Mouse (Mus musculus) forelimb bud, embryonic 11.5 days (tissue): ENCODE results near the gene Ccr9.
"Not testable (repeated sequence)": the region's sequence is repeated elsewhere in the genome, so short reads cannot be mapped to it uniquely, and the experiment has no call there.

Experiments
- DNase-seq: peaks from one replicate; pipeline ENCODE4 v3.0.0-alpha.2; 2012; ENCODE audit warnings: low read depth, low spot score

The Ccr9 gene

GRCm38 (mm10) chr9:123716301-123716700 is 38.1 kb downstream of the Ccr9 start:
- peak; percentile 8 for DNase-seq

GRCm38 (mm10) chr9:123717186-123718008 is 39.2 kb downstream of the Ccr9 start, which contains the start of gene Lztfl1:
Lztfl1 (minus strand) TSS chr9:123717697.
- peak; percentile 99 for DNase-seq

GRCm38 (mm10) chr9:123722737-123723493 is 44.7 kb downstream of the Ccr9 start:
- no peak for DNase-seq

GRCm38 (mm10) chr9:123731271-123731670 is 53.0 kb downstream of the Ccr9 start:
- DNase-seq, result no peak

- DNase-seq, result no peak
These were observed 55.9 kb downstream of the Ccr9 start for GRCm38 (mm10) chr9:123734133-123734532.

- no peak for DNase-seq
These were observed 62.6 kb downstream of the Ccr9 start for GRCm38 (mm10) chr9:123740799-123741198.

GRCm38 (mm10) chr9:123749687-123750086 is 71.4 kb downstream of the Ccr9 start:
- DNase-seq, result not testable (repeated sequence)

- DNase-seq, result no peak
These were observed 76.1 kb downstream of the Ccr9 start for GRCm38 (mm10) chr9:123754333-123754732.

- DNase-seq, result no peak
These were observed 78.5 kb downstream of the Ccr9 start for GRCm38 (mm10) chr9:123756752-123757151.

- DNase-seq, result no peak
These were observed 79.1 kb downstream of the Ccr9 start for GRCm38 (mm10) chr9:123757326-123757725.

GRCm38 (mm10) chr9:123758156-123758555 is 79.9 kb downstream of the Ccr9 start:
- no peak for DNase-seq

- no peak for DNase-seq
These were observed 80.4 kb downstream of the Ccr9 start for GRCm38 (mm10) chr9:123758645-123759044.

- DNase-seq, result no peak
These were observed 82.6 kb downstream of the Ccr9 start for GRCm38 (mm10) chr9:123760806-123761205.

GRCm38 (mm10) chr9:123762886-123763285 is 84.6 kb downstream of the Ccr9 start:
- DNase-seq, result no peak

GRCm38 (mm10) chr9:123763771-123764170 is 85.5 kb downstream of the Ccr9 start:
- DNase-seq, result no peak

- DNase-seq, result no peak
These were observed 88.8 kb downstream of the Ccr9 start for GRCm38 (mm10) chr9:123766996-123767395.

- no peak for DNase-seq
These were observed 90.2 kb downstream of the Ccr9 start for GRCm38 (mm10) chr9:123768443-123768842.

- DNase-seq, result no peak
These were observed 91.3 kb downstream of the Ccr9 start for GRCm38 (mm10) chr9:123769532-123769931.

- DNase-seq, result not testable (repeated sequence)
These were observed 95.1 kb downstream of the Ccr9 start for GRCm38 (mm10) chr9:123773299-123773698.

- no peak for DNase-seq
These were observed 110.8 kb downstream of the Ccr9 start for GRCm38 (mm10) chr9:123788855-123789529.

GRCm38 (mm10) chr9:123796174-123796573 is 117.9 kb downstream of the Ccr9 start:
- peak; percentile 24 for DNase-seq

GRCm38 (mm10) chr9:123801527-123801926 is 123.3 kb downstream of the Ccr9 start:
- DNase-seq, result no peak
